Mouse (Mus musculus) embryonic facial prominence, embryonic 11.5 days (tissue): ENCODE data around the gene Gga1. TPM values are rescaled to one million over a fixed set of nuclear protein-coding genes. Genes with fewer than 3 reads are reported as not detected.

ENCODE experiments used
- ATAC-seq: fragments of 200-750 bp; cut with Nextera tagmentation; replicated peaks from 2 replicates; pipeline ENCODE4 v1.8.0; 2017; ENCODE audit warnings: low read depth; ENCODE audit not compliant: insufficient number of reproducible peaks, low FRiP score, low TSS enrichment
- DNase-seq: peaks from one replicate; pipeline ENCODE4 v3.0.0-alpha.2; 2015; ENCODE audit warnings: low spot score
- H3K27ac ChIP-seq: fragments of 300-500 bp; sonication (generic); replicated peaks from 2 replicates; pipeline ENCODE4 v1.5.1; 2014; ENCODE audit warnings: mild to moderate bottlenecking, low read depth, low read length, control low read depth
- H3K27me3 ChIP-seq: fragments of 300-500 bp; sonication (generic); 2 replicates; pipeline ENCODE4 v1.6.1; 2014; ENCODE audit warnings: mild to moderate bottlenecking, low read length, moderate library complexity, mixed read lengths; ENCODE audit not compliant: control insufficient read depth, insufficient read depth
- H3K36me3 ChIP-seq: fragments of 300-500 bp; sonication (generic); replicated peaks from 2 replicates; pipeline ENCODE4 v1.6.1; 2014; ENCODE audit warnings: low read depth, mild to moderate bottlenecking, low read length, moderate library complexity, mixed read lengths; ENCODE audit not compliant: control insufficient read depth, insufficient read depth
- H3K4me1 ChIP-seq: fragments of 300-500 bp; sonication (generic); 2 replicates; pipeline ENCODE4 v1.6.1; 2014; ENCODE audit warnings: low read length, mixed read lengths; ENCODE audit not compliant: control insufficient read depth, insufficient read depth
- H3K4me2 ChIP-seq: fragments of 300-500 bp; sonication (generic); 2 replicates; pipeline ENCODE4 v1.6.1; 2014; ENCODE audit warnings: low read depth, mild to moderate bottlenecking, control low read depth, low read length, moderate library complexity
- H3K4me3 ChIP-seq: fragments of 300-500 bp; sonication (generic); 2 replicates; pipeline ENCODE4 v1.5.1; 2014; ENCODE audit warnings: low read depth, low read length, control low read depth
- H3K9ac ChIP-seq: fragments of 300-500 bp; sonication (generic); replicated peaks from 2 replicates; pipeline ENCODE4 v1.6.1; 2014; ENCODE audit warnings: mild to moderate bottlenecking, control low read depth, low read length
- H3K9me3 ChIP-seq: fragments of 300-500 bp; sonication (generic); replicated peaks from 2 replicates; pipeline ENCODE4 v1.6.1; 2016; ENCODE audit warnings: mild to moderate bottlenecking, low read length, inconsistent platforms, mixed read lengths; ENCODE audit not compliant: control insufficient read depth
- WGBS: fragments of 180-500 bp; shearing (Covaris S2); extraction: QIAGEN DNeasy Blood & Tissue Kit; methylation state at CpG from one replicate; pipeline ENCODE4 v1.1.7; 2014; 5-methylcytosine and 5-hydroxymethylcytosine counted together
- microRNA-seq: library from miRNA; unstranded; fragments of <30 nt; microRNA quantifications from one replicate; pipeline ENCODE4, GENCODE M21; 2016; ENCODE audit warnings: borderline number of aligned reads
- polyA plus RNA-seq: library from polyadenylated mRNA; unstranded; fragments of >200 nt; fragmentation: Nextera tagmentation; extraction: Ambion mirVana; gene quantifications from 2 replicates; pipeline ENCODE4 v1.2.1, GENCODE M21; 2014

The Gga1 gene
- polyA plus RNA-seq, 1 experiment from 2014 or later = 21.1 TPM

- Histone ChIP-seq H3K9me3 (no peaks in the 10 kb centered on the region), H3K9ac (no peak overlapping the region), H3K4me2 (no peak overlapping the region), H3K27ac (no peak overlapping the region), H3K36me3 (peaks cover 11% of the 10 kb centered on the region), H3K4me3 (no peak overlapping the region), H3K27me3 (no peaks in the 10 kb centered on the region), H3K4me1 (0 out of 2 replicates have a peak, but pooled peaks cover 3% of the 10 kb centered on the region)
- DNase-seq (no peak), ATAC-seq (no peak)
- 87% methylated on average over 10 of the region's 10 CpGs for WGBS
Observed at GRCm38 (mm10) chr15:78937311-78937710, 60.3 kb downstream of the Gga1 start.

GRCm38 (mm10) chr15:78937963-78938362, 61.0 kb downstream of the Gga1 start:
- H3K36me3 ChIP-seq = peaks cover 11% of the 10 kb centered on the region
- no peak overlapping the region for H3K4me2 ChIP-seq
- H3K4me1 ChIP-seq = peaks cover 5% of the 10 kb centered on the region
- WGBS = 98% methylated on average over 2 of the region's 2 CpGs
- no peak overlapping the region for H3K27ac ChIP-seq
- no peak overlapping the region for H3K4me3 ChIP-seq
- no peak overlapping the region for H3K9ac ChIP-seq
- DNase-seq (no peak), ATAC-seq (no peak)
- no peaks in the 10 kb centered on the region for H3K9me3 ChIP-seq
- no peaks in the 10 kb centered on the region for H3K27me3 ChIP-seq

GRCm38 (mm10) chr15:78940325-78940724, 63.3 kb downstream of the Gga1 start:
- no peaks in the 10 kb centered on the region for H3K9me3 ChIP-seq
- no peak overlapping the region for H3K4me2 ChIP-seq
- 93% methylated on average over 13 of the region's 13 CpGs for WGBS
- ATAC-seq (no peak), DNase-seq (no peak)
- H3K36me3 ChIP-seq = peaks cover 11% of the 10 kb centered on the region
- no peak overlapping the region for H3K9ac ChIP-seq
- peaks cover 5% of the 10 kb centered on the region for H3K4me1 ChIP-seq
- no peaks in the 10 kb centered on the region for H3K27me3 ChIP-seq
- H3K27ac ChIP-seq = no peak overlapping the region
- no peak overlapping the region for H3K4me3 ChIP-seq

GRCm38 (mm10) chr15:78942663-78943062, 65.7 kb downstream of the Gga1 start:
- Histone ChIP-seq H3K9ac (peak overlapping the region; percentile 52; the same call in 1 of the 2 replicates), H3K4me2 (peak overlapping the region; percentile 51), H3K27ac (no peak overlapping the region), H3K4me1 (peaks cover 3% of the 10 kb centered on the region), H3K9me3 (no peaks in the 10 kb centered on the region), H3K36me3 (peaks cover 11% of the 10 kb centered on the region), H3K27me3 (no peaks in the 10 kb centered on the region), H3K4me3 (peak overlapping the region; percentile 19; the same call in 1 of the 2 replicates)
- DNase-seq (peak; percentile 86), ATAC-seq (peak; percentile 58)
- WGBS = 5% methylated on average over 9 of the region's 9 CpGs

Small RNA genes lying within 50 kb of the gene (microRNA-seq; reads per million reads assigned to microRNA genes)
- not detected for gene Mir6955

Other genes with a start within 250 kb of the Gga1 start
- 0.28 TPM in 1 of 2 replicates, not detected in the other for gene Elfn2, start 158.4 kb upstream of the Gga1 start, polyA plus RNA-seq
- gene Mfng, start 103.7 kb upstream of the Gga1 start, polyA plus RNA-seq = 15.9 and 19.1 TPM in 2 replicates
- gene Card10, start 74.1 kb upstream of the Gga1 start, polyA plus RNA-seq = 1.8 and 2.6 TPM in 2 replicates
- 10.9 and 11.3 TPM in 2 replicates for gene Cdc42ep1, start 34.6 kb upstream of the Gga1 start, polyA plus RNA-seq
- not detected in 2 replicates for gene Lgals2, start 21.7 kb upstream of the Gga1 start, polyA plus RNA-seq
- gene Gm49510, start 22.5 kb downstream of the Gga1 start, polyA plus RNA-seq = 0.17 and 0.58 TPM in 2 replicates
- gene Sh3bp1, start 22.6 kb downstream of the Gga1 start, polyA plus RNA-seq = 25.2 and 29.7 TPM in 2 replicates
- 32.9 and 35.7 TPM in 2 replicates for gene Pdxp, start 36.7 kb downstream of the Gga1 start, polyA plus RNA-seq
- 547 and 598 TPM in 2 replicates for gene Lgals1, start 49.5 kb downstream of the Gga1 start, polyA plus RNA-seq
- gene Nol12, start 57.7 kb downstream of the Gga1 start, polyA plus RNA-seq = 56.7 and 58.8 TPM in 2 replicates
- gene Triobp, start 70.5 kb downstream of the Gga1 start, polyA plus RNA-seq = 33.4 and 36.9 TPM in 2 replicates
- gene H1f0, start 151.3 kb downstream of the Gga1 start, polyA plus RNA-seq = 315 and 326 TPM in 2 replicates
- gene Galr3, start 164.7 kb downstream of the Gga1 start, polyA plus RNA-seq = 0.18 TPM in 1 of 2 replicates, not detected in the other
- gene Ankrd54, start 185.7 kb downstream of the Gga1 start, polyA plus RNA-seq = 42.8 and 56.2 TPM in 2 replicates
- gene Eif3l, start 198.0 kb downstream of the Gga1 start, polyA plus RNA-seq = 286 and 292 TPM in 2 replicates
- gene Micall1, start 231.7 kb downstream of the Gga1 start, polyA plus RNA-seq = 4.9 and 5.1 TPM in 2 replicates